Mouse (Mus musculus) liver, embryonic 14.5 days (tissue): ENCODE measurements at regions not wholly inside any gene's neighbourhood (a gene's known extent, or its start where the extent isn't known, plus 50 kb on each side); places are given as distances from the start of the nearest gene placed in this dataset.

Source experiments
- CTCF ChIP-seq: IDR thresholded peaks from 2 replicates; pipeline ENCODE4 v1.5.1; 2016; ENCODE audit warnings: antibody characterized with exemption, low read depth, control low read depth
- EP300 ChIP-seq: IDR thresholded peaks from 2 replicates; pipeline ENCODE4 v1.6.1; 2016; ENCODE audit warnings: antibody characterized with exemption, low read depth

- no peak for TF ChIP-seq CTCF
- TF ChIP-seq EP300 = no peak
Observed at GRCm38 (mm10) chr5:133712652-133713051, 386.9 kb upstream of the Castor2 start.
